ENCODE assay signal across 8 mouse cellular contexts in the genomic region with DNA sequence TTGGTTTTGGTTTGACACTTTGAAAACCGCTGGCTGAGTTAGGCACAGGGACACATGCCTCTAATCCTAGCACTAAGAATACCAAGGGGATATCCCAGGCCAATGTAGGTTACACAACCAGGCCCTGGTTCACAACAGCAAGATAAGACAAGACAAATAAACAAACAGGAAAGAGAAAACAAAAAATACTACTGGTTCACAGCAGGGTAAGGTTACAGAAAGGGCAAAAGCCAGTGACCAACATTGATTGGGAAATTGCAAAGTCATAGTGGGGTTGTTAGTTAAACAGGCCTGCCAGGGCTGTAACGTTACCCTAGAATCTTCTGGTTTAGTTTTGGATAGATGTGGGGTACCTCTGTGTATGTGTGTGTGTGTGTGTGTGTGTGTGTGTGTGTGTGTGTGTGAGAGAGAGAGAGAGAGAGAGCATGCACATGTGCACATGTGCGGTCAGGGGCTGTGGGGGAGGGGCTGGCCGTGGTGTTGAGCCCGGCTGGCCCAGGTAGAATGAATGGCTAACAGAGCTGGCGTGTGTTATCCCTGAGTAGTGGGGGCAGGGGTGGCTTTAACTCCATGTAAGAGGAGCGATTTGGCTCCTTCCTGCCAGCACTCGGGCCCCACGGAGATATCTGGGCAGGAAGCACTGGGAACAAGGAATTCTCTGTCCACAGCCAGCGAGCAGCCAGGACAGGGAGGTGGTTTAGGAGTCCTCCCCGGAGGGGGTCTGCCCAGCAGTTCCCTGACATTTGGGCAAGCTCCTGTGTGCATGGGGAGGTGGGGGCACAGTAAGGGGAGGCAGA. TPM values are rescaled to one million over a fixed set of nuclear protein-coding genes. Genes with fewer than 3 reads are reported as not detected.
DNase-seq lines count a peak whose midpoint lies in the region; ATAC-seq and TF ChIP-seq lines count a peak whose summit lies in the region.

No protein-coding gene starts in this region.

- 23% methylated on average over 11 of the region's 11 CpGs for WGBS in embryonic facial prominence, embryonic 15.5 days
- 45% methylated on average over 11 of the region's 11 CpGs for WGBS in midbrain, postnatal 0 days

- no peak overlapping the region for H3K4me2 ChIP-seq in embryonic facial prominence, embryonic 15.5 days (replicated peaks)
- no peak overlapping the region for H3K4me2 ChIP-seq in midbrain, postnatal 0 days (ENCODE audit: low read depth, low read length, poor library complexity, severe bottlenecking)

- ATAC-seq in embryonic facial prominence, embryonic 15.5 days (ENCODE audit: insufficient number of reproducible peaks, low FRiP score, low TSS enrichment, low read depth) = peak; percentile 68; the same call in 1 of the 2 replicates
- ATAC-seq in midbrain, postnatal 0 days (ENCODE audit: low FRiP score) = no peak

- no peak for TF ChIP-seq CTCF in midbrain, postnatal 0 days (IDR thresholded peaks at IDR 0.05)

- no peak overlapping the region for H3K9ac ChIP-seq in embryonic facial prominence, embryonic 15.5 days
- no peak overlapping the region for H3K9ac ChIP-seq in midbrain, postnatal 0 days (replicated peaks; ENCODE audit: low read length, poor library complexity, severe bottlenecking)

- peaks cover 6% of the 10 kb centered on the region for H3K4me1 ChIP-seq in embryonic facial prominence, embryonic 15.5 days
- H3K4me1 ChIP-seq in midbrain, postnatal 0 days (ENCODE audit: insufficient read depth, low read length) = no peaks in the 10 kb centered on the region

- H3K27me3 ChIP-seq in embryonic facial prominence, embryonic 15.5 days = no peaks in the 10 kb centered on the region
- no peaks in the 10 kb centered on the region for H3K27me3 ChIP-seq in midbrain, postnatal 0 days (ENCODE audit: insufficient read depth, low read length)

- no peaks in the 10 kb centered on the region for H3K36me3 ChIP-seq in embryonic facial prominence, embryonic 15.5 days
- H3K36me3 ChIP-seq in midbrain, postnatal 0 days (ENCODE audit: insufficient read depth, low read length) = peaks cover 21% of the 10 kb centered on the region

- peak; percentile 24 for DNase-seq in left cerebral cortex, postnatal 4 days
- no peak for DNase-seq in left cerebral cortex, adult 11 months (ENCODE audit: low spot score)
- DNase-seq in kidney, adult 9 months = peak; percentile 65
- DNase-seq in mesoderm, embryonic 11.5 days (ENCODE audit: low read depth, low spot score) = peak; percentile 64
- DNase-seq in thymus, adult 18-20 months = no peak
- DNase-seq in midbrain, postnatal 0 days (ENCODE audit: low spot score) = no peak
- DNase-seq in layer of hippocampus, postnatal 25 days (ENCODE audit: extremely low spot score in 1 of 2, low spot score in 1 of 2) = no peak

- peak overlapping the region; percentile 25; the same call in 1 of the 2 replicates for H3K27ac ChIP-seq in embryonic facial prominence, embryonic 15.5 days (replicated peaks)
- H3K27ac ChIP-seq in midbrain, postnatal 0 days (ENCODE audit: low read depth, low read length) = no peak overlapping the region

- intact Hi-C loops in left cerebral cortex, postnatal 4 days (cut with DNase I) = no loop called here

- H3K9me3 ChIP-seq in embryonic facial prominence, embryonic 15.5 days (replicated peaks) = no peaks in the 10 kb centered on the region
- no peaks in the 10 kb centered on the region for H3K9me3 ChIP-seq in midbrain, postnatal 0 days (ENCODE audit: low read length)

- H3K4me3 ChIP-seq in embryonic facial prominence, embryonic 15.5 days (replicated peaks) = no peak overlapping the region
- H3K4me3 ChIP-seq in midbrain, postnatal 0 days (ENCODE audit: low read depth, low read length) = no peak overlapping the region

RNA-seq across cellular contexts. Expression of a gene that starts 19.2 kb away (rescaled TPM):
- total RNA-seq in left cerebral cortex, postnatal 4 days (2021) = 100 to 1,000 TPM; 229 to 236 TPM
- 3.4 and 3.8 TPM in 2 replicates for polyA plus RNA-seq in embryonic facial prominence, embryonic 15.5 days (2015; fragmentation: Nextera tagmentation; extraction: Ambion mirVana)
- 261 and 263 TPM in 2 replicates for total RNA-seq in midbrain, postnatal 0 days (2014; rRNA removed)
- polyA plus RNA-seq in midbrain, postnatal 0 days (2015; fragmentation: Nextera tagmentation; extraction: Ambion mirVana) = 12.7 and 12.9 TPM in 2 replicates
- 100 to 1,000 TPM; 310 to 347 TPM for total RNA-seq in layer of hippocampus, postnatal 25 days (2021)

Comparison
In these comparisons a context has a peak if more than half of its experiments do, and no peak if none do; other contexts are left out.
1. DNase-seq: peak in left cerebral cortex, postnatal 4 days (single experiment), kidney, adult 9 months (single experiment) and mesoderm, embryonic 11.5 days (single experiment); none in left cerebral cortex, adult 11 months (single experiment), thymus, adult 18-20 months (0 of 2), midbrain, postnatal 0 days (single experiment) and layer of hippocampus, postnatal 25 days (0 of 2).